Mouse (Mus musculus) embryonic facial prominence, embryonic 14.5 days (tissue): ENCODE data around the gene Phf12. TPM values are rescaled to one million over a fixed set of nuclear protein-coding genes. Genes with fewer than 3 reads are reported as not detected.
"Not testable (repeated sequence)": the region's sequence is repeated elsewhere in the genome, so short reads cannot be mapped to it uniquely, and the experiment has no call there.

Experiments used
- ATAC-seq: fragments of 200-750 bp; cut with Nextera tagmentation; 2 replicates; pipeline ENCODE4 v1.8.0; 2017; ENCODE audit warnings: low read depth, moderate number of reproducible peaks, moderate TSS enrichment
- DNase-seq: peaks from one replicate; pipeline ENCODE4 v3.0.0-alpha.2; 2015; ENCODE audit warnings: low spot score
- H3K27ac ChIP-seq: fragments of 300-500 bp; sonication (generic); replicated peaks from 2 replicates; pipeline ENCODE4 v1.5.1; 2014; ENCODE audit warnings: low read depth, mild to moderate bottlenecking, low read length, moderate library complexity
- H3K27me3 ChIP-seq: fragments of 300-500 bp; sonication (generic); replicated peaks from 2 replicates; pipeline ENCODE4 v1.6.1; 2014; ENCODE audit warnings: low read length; ENCODE audit not compliant: control insufficient read depth, insufficient read depth
- H3K36me3 ChIP-seq: fragments of 300-500 bp; sonication (generic); 2 replicates; pipeline ENCODE4 v1.6.1; 2014; ENCODE audit warnings: low read length, mixed read lengths; ENCODE audit not compliant: control insufficient read depth, insufficient read depth
- H3K4me1 ChIP-seq: fragments of 300-500 bp; sonication (generic); 2 replicates; pipeline ENCODE4 v1.6.1; 2014; ENCODE audit warnings: antibody characterized with exemption, low read length; ENCODE audit not compliant: control insufficient read depth, insufficient read depth
- H3K4me2 ChIP-seq: fragments of 300-500 bp; sonication (generic); 2 replicates; pipeline ENCODE4 v1.6.1; 2014; ENCODE audit warnings: low read depth, mild to moderate bottlenecking, low read length, moderate library complexity, mixed read lengths
- H3K4me3 ChIP-seq: fragments of 300-500 bp; sonication (generic); 2 replicates; pipeline ENCODE4 v1.5.1; 2014; ENCODE audit warnings: low read depth, mild to moderate bottlenecking, low read length
- H3K9ac ChIP-seq: fragments of 300-500 bp; sonication (generic); 2 replicates; pipeline ENCODE4 v1.6.1; 2014; ENCODE audit warnings: low read depth, mild to moderate bottlenecking, low read length, moderate library complexity, mixed read lengths
- H3K9me3 ChIP-seq: fragments of 300-500 bp; sonication (generic); 2 replicates; pipeline ENCODE4 v1.6.1; 2016; ENCODE audit warnings: low read length; ENCODE audit not compliant: control insufficient read depth
- WGBS: fragments of 180-500 bp; shearing (Covaris S2); extraction: QIAGEN DNeasy Blood & Tissue Kit; methylation state at CpG from one replicate; pipeline ENCODE4 v1.1.7; 2014; 5-methylcytosine and 5-hydroxymethylcytosine counted together
- polyA plus RNA-seq: library from polyadenylated mRNA; unstranded; fragments of >200 nt; fragmentation: Nextera tagmentation; extraction: Ambion mirVana; gene quantifications from 2 replicates; pipeline ENCODE4 v1.2.1, GENCODE M21; 2014

Gene Phf12
- polyA plus RNA-seq, 1 experiment from 2014 or later, result 15.0 TPM

- H3K4me1 ChIP-seq, result peaks cover 6% of the 10 kb centered on the region; the same call in 1 of the 2 replicates
- H3K36me3 ChIP-seq, result peaks cover 43% of the 10 kb centered on the region
- H3K4me3 ChIP-seq, result peak within 1 kb of the TSS; percentile 79
- peak within 1 kb of the TSS; percentile 90 for H3K27ac ChIP-seq
- H3K9ac ChIP-seq, result peak within 1 kb of the TSS; percentile 84
- DNase-seq, result peak; percentile 96
- WGBS, result under 1% methylated on average over 54 of the region's 96 CpGs
- H3K27me3 ChIP-seq, result no peaks in the 10 kb centered on the region
- no peaks in the 10 kb centered on the region for H3K9me3 ChIP-seq
- H3K4me2 ChIP-seq, result peak within 1 kb of the TSS; percentile 71
- ATAC-seq, result peak; percentile 95
These were observed 49.6 kb downstream of the Phf12 start, which contains the start of gene Dhrs13 for GRCm38 (mm10) chr11:78031947-78032808. Gene Dhrs13, plus strand, starts transcription at chr11:78032280.

GRCm38 (mm10) chr11:78032809-78033195, 50.2 kb downstream of the Phf12 start:
- H3K4me2 ChIP-seq, result peak overlapping the region; percentile 71
- 10% methylated on average over 5 of the region's 5 CpGs for WGBS
- H3K4me3 ChIP-seq, result peak overlapping the region; percentile 79
- H3K36me3 ChIP-seq, result peaks cover 37% of the 10 kb centered on the region
- ATAC-seq (no peak), DNase-seq (peak; percentile 23)
- peak overlapping the region; percentile 84 for H3K9ac ChIP-seq
- H3K27me3 ChIP-seq, result no peaks in the 10 kb centered on the region
- H3K4me1 ChIP-seq, result peaks cover 6% of the 10 kb centered on the region; the same call in 1 of the 2 replicates
- H3K9me3 ChIP-seq, result no peaks in the 10 kb centered on the region
- H3K27ac ChIP-seq, result peak overlapping the region; percentile 90; the same call in 1 of the 2 replicates

- DNase-seq (no peak), ATAC-seq (no peak)
- peaks cover 6% of the 10 kb centered on the region; the same call in 1 of the 2 replicates for H3K4me1 ChIP-seq
- H3K9ac ChIP-seq, result no peak overlapping the region
- no peak overlapping the region for H3K27ac ChIP-seq
- peaks cover 24% of the 10 kb centered on the region for H3K36me3 ChIP-seq
- 93% methylated on average over 23 of the region's 23 CpGs for WGBS
- H3K27me3 ChIP-seq, result no peaks in the 10 kb centered on the region
- no peak overlapping the region for H3K4me2 ChIP-seq
- H3K4me3 ChIP-seq, result no peak overlapping the region
- no peaks in the 10 kb centered on the region for H3K9me3 ChIP-seq
These were observed 51.5 kb downstream of the Phf12 start for GRCm38 (mm10) chr11:78033931-78034617.

GRCm38 (mm10) chr11:78036791-78037190, 54.2 kb downstream of the Phf12 start:
- Histone ChIP-seq H3K27me3 (no peaks in the 10 kb centered on the region), H3K4me3 (no peak overlapping the region), H3K4me1 (peaks cover 6% of the 10 kb centered on the region; the same call in 1 of the 2 replicates), H3K27ac (no peak overlapping the region), H3K36me3 (peaks cover 19% of the 10 kb centered on the region), H3K4me2 (no peak overlapping the region), H3K9ac (0 out of 2 replicates have a peak overlapping the region, but pooled peaks have one; percentile 9), H3K9me3 (no peaks in the 10 kb centered on the region)
- 85% methylated on average over 10 of the region's 10 CpGs for WGBS
- no peak for DNase-seq
- ATAC-seq, result no peak

- WGBS, result 2% methylated on average over 46 of the region's 55 CpGs
- H3K4me2 ChIP-seq, result peak within 1 kb of the TSS; percentile 89
- peak; percentile 91 for ATAC-seq
These were observed 55.5 kb downstream of the Phf12 start, which contains the start of gene Flot2 for GRCm38 (mm10) chr11:78037831-78038752. Gene Flot2, plus strand, starts transcription at chr11:78037931.

GRCm38 (mm10) chr11:78040878-78041277, 58.3 kb downstream of the Phf12 start:
- 55% methylated on average over 2 of the region's 2 CpGs for WGBS
- ATAC-seq (no peak), DNase-seq (no peak)
- H3K27me3 ChIP-seq, result no peaks in the 10 kb centered on the region
- H3K4me1 ChIP-seq, result no peaks in the 10 kb centered on the region
- H3K9ac ChIP-seq, result no peak overlapping the region
- no peak overlapping the region for H3K4me2 ChIP-seq
- H3K36me3 ChIP-seq, result peaks cover 12% of the 10 kb centered on the region
- no peak overlapping the region for H3K27ac ChIP-seq
- H3K4me3 ChIP-seq, result no peak overlapping the region
- H3K9me3 ChIP-seq, result no peaks in the 10 kb centered on the region

More at GRCm38 (mm10) chr11:78037831-78038752, 55.5 kb downstream of the Phf12 start, which contains the start of gene Flot2:
- H3K27me3 ChIP-seq, result no peaks in the 10 kb centered on the region
- peak within 1 kb of the TSS; percentile 89 for H3K9ac ChIP-seq
- H3K36me3 ChIP-seq, result peaks cover 26% of the 10 kb centered on the region
- H3K4me1 ChIP-seq, result peaks cover 4% of the 10 kb centered on the region; the same call in 1 of the 2 replicates
- no peaks in the 10 kb centered on the region for H3K9me3 ChIP-seq
- peak within 1 kb of the TSS; percentile 80 for H3K27ac ChIP-seq
- peak within 1 kb of the TSS; percentile 87 for H3K4me3 ChIP-seq
- peak; percentile 79 for DNase-seq

GRCm38 (mm10) chr11:78042290-78042870, 59.8 kb downstream of the Phf12 start:
- not testable (repeated sequence) for H3K9me3 ChIP-seq, H3K4me3 ChIP-seq, H3K4me2 ChIP-seq, H3K27me3 ChIP-seq, H3K27ac ChIP-seq, ATAC-seq, DNase-seq, H3K9ac ChIP-seq, H3K4me1 ChIP-seq
- 91% methylated on average over 4 of the region's 4 CpGs for WGBS
- peaks cover 19% of the 10 kb centered on the region for H3K36me3 ChIP-seq
